Mouse (Mus musculus) adrenal gland, adult (tissue): ENCODE data around the gene Cd79b.

ENCODE experiments used
- DNase-seq, 2 experiments: peaks; one replicate each; pipeline ENCODE4 v3.0.0; 2022 to 2023; ENCODE audit warnings: low spot score in 1 of 2; ENCODE audit not compliant: inconsistent age in 2 of 2

Cd79b gene

DNA sequence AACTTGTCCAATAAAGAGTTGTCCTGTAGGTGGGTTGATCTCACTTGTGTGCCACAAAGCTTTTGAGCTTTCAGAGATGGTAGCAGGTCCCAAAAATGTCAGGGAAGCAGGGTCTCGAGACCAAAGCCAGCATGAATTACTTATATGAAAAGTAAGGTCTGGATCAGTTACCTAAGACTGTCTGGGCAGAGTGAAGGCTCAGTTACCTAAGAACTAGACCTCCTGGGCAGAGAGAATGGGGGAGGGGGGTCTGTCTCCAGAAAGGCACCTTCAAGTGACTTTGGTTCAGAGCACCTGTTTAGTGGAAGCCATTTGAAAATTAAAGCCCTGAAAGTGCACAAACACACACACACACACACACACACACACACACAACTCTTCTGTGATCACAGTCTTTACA, 40.2 kb downstream of the Cd79b start:
- peak in 1 of 2 experiments; percentile 6 for DNase-seq

DNA sequence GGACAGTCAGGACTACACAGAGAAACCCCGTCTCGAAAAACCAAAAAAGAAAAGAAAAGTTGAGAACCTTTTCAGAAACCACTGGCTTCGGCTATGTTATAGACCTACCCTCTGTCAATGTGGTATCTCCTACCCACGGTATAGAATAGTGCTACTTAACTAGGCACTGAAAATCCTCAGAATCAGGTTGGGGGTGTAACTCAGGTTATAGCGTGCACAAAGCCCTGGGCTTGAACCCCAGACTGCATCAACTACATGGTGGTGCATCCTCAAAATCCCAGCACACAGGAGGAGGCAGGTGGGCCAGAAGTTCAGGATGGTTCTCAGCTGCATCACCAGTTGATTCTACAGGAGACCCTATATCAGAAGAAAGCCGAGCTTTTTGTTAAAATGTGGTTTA, 40.8 kb downstream of the Cd79b start:
- DNase-seq = peak in 1 of 2 experiments; percentile 22

DNA sequence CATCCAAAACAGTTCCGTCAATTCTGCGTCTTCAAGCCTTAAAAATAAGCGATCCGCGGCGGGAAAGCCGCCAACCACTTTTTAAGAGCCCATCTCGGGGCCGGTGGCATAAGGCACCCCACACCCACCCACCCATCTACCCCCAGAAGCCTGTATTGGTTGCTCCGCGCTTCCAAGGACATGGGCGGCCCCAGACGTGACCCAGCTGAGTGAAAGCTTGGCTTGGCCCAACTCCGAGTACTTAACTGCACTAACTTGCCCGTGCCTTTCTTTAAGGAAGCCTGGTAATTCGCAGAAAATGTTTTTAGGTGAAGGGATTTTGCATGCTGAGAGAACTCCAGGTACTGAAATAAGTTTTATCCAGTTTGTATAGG, 41.3 kb downstream of the Cd79b start:
- DNase-seq = no peak

DNA sequence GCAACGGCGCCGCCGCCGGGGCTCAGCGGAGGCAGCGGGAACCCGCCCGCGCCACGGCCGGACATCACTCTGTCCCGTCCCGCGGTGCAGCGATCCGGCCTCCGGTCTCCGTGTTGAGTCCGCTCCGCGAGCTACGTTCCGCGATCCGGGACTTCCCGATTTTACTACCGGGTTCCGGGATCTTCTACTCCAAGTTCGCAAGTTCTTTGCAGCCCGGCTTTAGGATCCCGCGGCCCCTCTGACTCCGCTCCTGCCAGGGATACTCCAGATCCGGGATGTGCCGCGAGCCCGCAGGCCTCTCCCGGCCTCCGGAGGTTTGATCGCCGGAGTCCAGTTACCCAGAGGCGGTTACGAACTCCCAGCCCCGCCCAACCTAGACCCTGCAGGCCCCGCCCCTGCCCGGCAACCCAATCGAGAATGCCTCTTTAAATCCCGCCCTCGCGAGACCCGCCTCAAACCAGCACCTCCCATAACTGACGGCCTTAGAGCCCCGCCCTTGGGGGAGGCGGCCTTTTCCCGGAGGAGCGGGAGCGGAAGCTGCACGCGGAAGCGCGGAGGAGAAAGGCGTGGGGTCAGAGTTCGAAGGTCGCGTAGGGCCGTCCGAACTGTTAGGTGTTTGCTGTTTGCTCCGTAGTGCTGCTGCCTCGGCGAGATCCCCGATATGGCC, 41.8 kb downstream of the Cd79b start, which contains the start of gene Smarcd2:
Gene Smarcd2, minus strand, starts transcription at position 329 of the 667 bp plus-strand sequence.
- peak; percentile 100 for DNase-seq

DNA sequence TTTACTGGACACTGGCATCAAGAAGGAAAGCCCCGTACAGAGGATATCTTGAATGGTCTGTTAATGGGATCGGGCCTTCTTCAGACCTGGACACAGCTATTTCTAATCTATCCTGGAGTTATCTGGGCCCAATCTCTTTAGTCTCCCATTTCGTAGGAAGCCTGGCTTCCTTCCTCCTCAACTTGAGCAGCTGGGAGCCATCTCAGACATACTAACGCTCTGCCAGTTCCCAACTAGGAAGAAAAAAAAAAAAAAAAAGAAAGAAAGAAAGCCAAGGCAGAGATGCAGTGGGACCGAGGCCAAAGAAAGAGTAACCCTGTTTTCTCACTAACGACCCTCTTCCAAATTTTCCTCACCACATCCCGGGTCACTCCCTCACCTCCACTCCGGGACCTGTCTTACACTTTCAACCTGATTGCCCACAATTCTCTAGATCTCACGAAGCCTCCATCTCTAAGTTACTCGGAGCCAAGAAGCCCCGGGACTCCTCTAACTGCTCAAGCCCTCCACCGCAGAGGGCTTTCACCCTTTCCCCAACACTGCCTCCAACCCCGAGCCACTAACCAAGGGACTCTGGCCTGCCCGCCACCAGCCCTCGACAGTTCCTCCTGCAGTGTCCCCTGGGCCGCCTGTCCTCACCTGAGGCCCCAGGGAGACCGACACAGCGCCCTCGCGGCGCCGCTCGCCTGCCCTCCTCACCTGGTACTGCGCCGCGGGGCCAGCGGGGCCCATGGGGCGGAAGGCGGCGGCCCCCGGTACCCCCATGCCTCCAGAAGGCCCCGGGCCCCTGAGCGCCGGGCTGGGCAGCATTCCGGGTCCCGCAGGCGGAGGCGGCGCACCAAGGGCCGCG, 42.5 kb downstream of the Cd79b start:
- DNase-seq = peak in 1 of 2 experiments; percentile 76

DNA sequence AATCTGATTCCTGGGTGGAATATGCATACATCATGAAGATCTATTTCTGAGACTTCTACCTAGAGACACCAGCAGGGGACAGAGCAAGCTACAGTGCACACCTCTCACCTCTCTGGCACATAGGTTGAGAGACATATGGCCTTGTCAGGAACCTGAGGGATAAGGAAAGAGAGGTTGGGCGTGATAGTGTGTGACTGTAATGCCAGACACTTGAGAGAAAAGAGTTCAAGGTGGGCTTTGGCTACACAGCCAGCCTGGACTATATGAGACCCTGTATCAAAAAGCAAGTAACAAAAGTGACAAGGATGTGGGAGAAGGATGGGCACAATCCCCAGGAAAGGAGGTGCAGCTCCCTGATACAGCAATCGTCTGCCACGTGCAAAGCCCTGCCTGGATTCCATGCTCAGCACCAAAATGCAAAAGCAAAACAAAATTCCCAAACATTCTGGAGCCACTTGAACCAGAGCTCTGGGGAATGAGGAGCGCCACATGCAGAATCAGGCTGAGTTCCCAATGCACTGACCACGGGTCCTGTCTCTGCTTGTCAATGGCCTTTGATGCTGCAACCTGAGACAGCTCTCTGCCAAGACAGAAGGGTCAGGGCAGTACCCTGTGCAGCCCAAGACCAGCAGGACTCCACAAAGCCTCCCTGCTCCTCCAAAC, 43.3 kb downstream of the Cd79b start:
- DNase-seq = peak; percentile 51 to 82

DNA sequence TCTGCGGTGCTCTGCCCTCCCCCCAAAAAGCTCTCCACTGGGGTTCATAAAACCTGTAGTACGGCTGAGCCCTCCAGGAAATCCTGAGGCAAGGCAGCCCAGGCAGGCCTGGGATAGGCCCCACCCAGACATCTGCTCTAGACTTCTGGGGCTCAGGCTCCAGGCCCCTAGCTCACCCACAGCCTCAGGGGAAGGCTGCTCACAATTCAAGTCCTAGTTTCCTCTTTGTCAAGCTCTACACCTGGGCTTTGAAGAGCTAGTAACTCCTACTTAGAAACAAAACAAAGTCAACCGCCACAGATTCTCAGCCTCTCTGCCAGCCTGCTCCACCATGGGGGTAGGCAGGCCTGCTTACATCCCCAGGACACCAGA, 45.5 kb downstream of the Cd79b start:
- peak; percentile 52 to 80 for DNase-seq

DNA sequence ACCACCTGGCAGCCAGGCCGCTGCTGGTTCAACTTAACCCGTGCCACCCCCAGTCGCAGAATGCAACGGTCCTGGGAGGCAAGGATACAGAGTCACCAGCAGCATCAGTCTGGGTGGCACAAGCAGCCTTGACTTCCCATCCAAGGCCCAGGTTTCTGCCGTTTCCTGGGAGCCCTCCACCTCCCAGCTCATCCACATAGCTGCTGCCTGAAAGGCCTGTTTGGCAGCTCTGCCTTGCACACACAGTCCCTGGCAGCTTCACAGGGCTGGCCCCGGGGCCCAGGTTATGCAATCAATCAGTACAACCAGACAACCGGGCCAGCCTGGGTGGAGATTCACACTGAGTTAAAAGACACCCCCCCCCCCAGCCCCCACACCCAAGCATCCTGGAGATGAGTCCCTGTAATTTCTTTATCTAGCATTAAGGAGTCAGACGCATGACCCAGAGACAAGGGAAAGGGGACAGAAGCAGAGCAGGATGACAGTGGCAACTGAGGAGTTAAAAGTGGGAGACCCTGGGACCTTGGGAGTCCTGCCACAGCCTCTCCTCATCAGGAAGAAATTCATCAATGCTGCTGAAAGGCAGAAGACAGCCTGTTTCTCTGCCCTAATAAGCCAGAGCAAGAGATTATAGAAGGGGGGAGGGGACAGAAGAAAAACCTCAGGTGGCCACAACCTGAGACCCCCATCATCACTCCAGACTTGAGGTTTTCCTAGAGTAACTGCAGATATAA, 46.1 kb downstream of the Cd79b start:
- peak; percentile 93 to 95 for DNase-seq

DNA sequence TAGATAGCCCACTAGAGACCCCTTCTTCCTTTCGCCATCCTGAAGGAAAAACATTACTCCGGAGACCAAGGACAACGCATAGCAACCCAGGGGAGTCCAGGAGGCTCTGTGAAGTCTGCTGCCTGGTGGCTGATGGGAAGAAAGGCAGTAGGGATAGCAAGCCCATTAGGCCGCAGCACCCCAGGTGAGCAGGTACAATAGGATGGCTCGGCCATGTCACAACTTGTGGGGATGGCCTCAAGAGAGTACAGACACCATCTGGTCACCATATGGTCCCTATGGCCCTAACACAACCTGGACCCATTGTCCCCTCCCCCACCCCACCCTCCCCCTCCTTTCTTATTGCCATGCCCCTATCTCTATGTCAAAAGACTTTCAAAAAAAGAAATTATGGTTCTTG, 46.7 kb downstream of the Cd79b start:
- no peak for DNase-seq

DNA sequence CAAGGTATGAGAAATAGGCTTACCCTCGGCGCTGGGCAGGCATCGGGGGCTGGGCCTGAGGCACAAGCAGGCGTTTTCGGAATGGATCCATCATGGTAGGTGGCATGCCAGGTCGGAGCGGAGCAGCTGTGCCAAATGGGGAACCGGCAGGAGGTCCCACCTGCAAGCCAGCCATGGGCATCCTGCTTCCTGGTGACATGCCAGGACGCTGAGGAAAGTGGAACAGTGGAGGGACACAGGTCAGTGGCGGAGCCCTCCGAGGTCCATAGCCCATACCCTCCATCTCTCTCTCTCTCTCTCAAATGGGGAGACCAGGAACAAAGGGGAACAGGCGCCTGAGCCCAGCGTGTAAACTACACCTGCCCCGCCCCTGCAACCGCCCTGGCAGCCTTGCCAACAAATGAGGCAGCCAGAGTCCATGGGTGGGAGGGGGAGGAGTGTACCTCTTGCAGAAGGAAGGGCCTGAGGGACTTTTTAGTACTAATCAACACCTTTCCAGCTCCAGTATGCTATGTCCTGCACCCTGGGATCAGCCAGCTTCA, 47.2 kb downstream of the Cd79b start:
- DNase-seq = peak; percentile 73 to 87

DNA sequence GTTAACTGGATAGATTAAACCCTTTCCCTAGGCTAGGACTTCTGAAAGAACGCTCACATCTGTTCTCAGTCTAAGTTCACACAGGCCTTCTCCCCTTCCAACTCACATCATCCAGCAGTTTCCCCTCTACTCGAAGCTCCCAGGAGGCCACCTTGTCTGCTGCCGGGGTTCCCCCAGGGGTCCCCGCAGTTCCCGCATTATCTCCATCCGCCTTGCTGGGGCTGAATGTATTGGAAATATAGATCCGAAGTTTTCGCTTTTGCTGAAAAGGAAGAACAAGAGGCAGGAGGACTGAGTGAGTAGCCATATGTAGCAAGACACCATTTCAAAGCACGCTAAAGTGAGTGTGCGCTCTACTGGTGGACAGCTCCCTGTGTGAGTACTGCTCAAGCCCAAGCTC, 48.1 kb downstream of the Cd79b start:
- DNase-seq = peak in 1 of 2 experiments; percentile 40

DNA sequence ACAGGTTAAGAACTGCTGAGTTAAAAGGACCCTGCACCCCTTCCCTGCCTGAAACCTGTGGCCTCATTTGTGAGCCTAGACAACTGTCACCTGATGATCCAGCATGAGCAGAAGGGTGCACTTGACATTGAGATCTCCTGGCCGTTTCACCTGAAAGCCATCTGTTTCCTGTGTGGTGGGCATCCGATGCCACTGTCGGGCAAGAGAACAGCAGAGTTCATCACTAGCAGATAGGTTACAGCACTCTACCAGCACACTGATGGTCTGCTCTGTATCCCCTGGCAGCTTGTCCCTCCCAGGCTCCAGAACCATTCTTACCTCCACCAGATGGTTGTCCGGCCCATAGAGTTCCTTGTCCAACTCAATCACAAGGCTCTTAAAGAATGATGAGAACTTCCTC, 49.0 kb downstream of the Cd79b start:
- peak in 1 of 2 experiments; percentile 30 for DNase-seq

DNA sequence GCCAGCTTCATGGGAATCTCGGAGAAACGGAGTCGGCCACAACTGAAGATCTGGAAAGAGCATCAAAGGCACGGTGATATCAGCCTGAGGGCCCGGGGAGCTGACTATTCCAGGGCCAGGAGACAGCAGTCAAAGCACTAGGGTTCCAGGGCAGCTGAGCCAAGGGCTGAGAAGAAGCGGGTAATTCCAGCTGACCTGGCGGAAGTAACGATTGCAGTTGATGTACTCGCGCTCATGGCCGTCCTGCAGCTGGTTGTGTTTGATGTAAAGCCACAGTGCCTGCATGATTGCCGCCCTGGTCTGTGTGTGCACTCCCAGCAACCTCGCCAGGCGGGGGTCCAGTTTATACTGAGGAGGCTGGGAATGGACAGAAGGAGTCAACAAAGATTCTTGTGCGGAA, 49.6 kb downstream of the Cd79b start:
- peak in 1 of 2 experiments; percentile 37 for DNase-seq

DNA sequence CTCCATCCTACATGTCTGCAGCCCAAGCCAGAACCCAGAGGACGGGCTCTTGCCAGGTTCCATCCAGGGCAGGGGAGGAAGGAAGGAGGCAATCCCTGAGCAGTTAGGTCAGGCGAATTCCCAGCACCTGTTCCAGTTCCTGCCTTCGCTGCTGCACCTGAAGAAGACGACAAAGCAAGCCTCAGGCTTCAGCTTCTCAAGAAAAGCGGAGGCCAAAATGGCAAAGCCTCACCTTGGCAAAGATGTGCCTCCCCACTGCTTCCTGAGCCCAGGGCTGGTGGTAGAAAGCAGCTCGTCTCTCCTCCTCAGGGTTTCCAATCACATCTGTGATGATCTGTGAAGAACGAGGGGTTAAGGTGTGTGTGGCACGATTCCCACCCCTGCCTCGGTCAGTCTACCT, 50.6 kb downstream of the Cd79b start:
- peak in 1 of 2 experiments; percentile 29 for DNase-seq
